Comparison of ENCODE assay signal across 14 mouse cellular contexts in genomic region chr11:64022403-64023047, GRCm38 (mm10). TPM values are rescaled to one million over a fixed set of nuclear protein-coding genes. Genes with fewer than 3 reads are reported as not detected.
DNase-seq lines count a peak whose midpoint lies in the region; ATAC-seq lines count a peak whose summit lies in the region.
"Had no signal": no experiment of that assay in that cellular context is flagged by ENCODE, and none has a peak within 500 bp of the region (broad histone marks: within the 10 kb centered on the region; RNA-seq: fewer than 3 reads in every experiment).

No protein-coding gene starts in this region.

- H3K27me3 ChIP-seq in midbrain, embryonic 10.5 days (ENCODE audit: low read depth, poor library complexity, severe bottlenecking), result no peaks in the 10 kb centered on the region
- no peaks in the 10 kb centered on the region for H3K27me3 ChIP-seq in midbrain, embryonic 11.5 days (ENCODE audit: control insufficient read depth, insufficient read depth, low read length)
- H3K27me3 ChIP-seq in hindbrain, embryonic 10.5 days (ENCODE audit: insufficient read depth, poor library complexity, severe bottlenecking), result no peaks in the 10 kb centered on the region; the same call in 1 of the 2 replicates
- no peaks in the 10 kb centered on the region; the same call in 1 of the 2 replicates for H3K27me3 ChIP-seq in midbrain, embryonic 13.5 days
- H3K27me3 ChIP-seq: limb, embryonic 15.5 days; Patski had no signal

- H3K9me3 ChIP-seq in midbrain, embryonic 10.5 days (replicated peaks), result no peaks in the 10 kb centered on the region
- no peaks in the 10 kb centered on the region for H3K9me3 ChIP-seq in midbrain, embryonic 11.5 days (ENCODE audit: control insufficient read depth, low read length)
- H3K9me3 ChIP-seq in hindbrain, embryonic 10.5 days, result no peaks in the 10 kb centered on the region
- H3K9me3 ChIP-seq in midbrain, embryonic 13.5 days, result no peaks in the 10 kb centered on the region
- H3K9me3 ChIP-seq: limb, embryonic 15.5 days had no signal

- peak overlapping the region; percentile 61; the same call in 1 of the 2 replicates for H3K27ac ChIP-seq in midbrain, embryonic 10.5 days (replicated peaks)
- H3K27ac ChIP-seq in midbrain, embryonic 11.5 days (ENCODE audit: low read depth, low read length), result no peak overlapping the region
- 0 out of 2 replicates have a peak overlapping the region, but pooled peaks have one; percentile 54 for H3K27ac ChIP-seq in hindbrain, embryonic 10.5 days
- H3K27ac ChIP-seq in midbrain, embryonic 13.5 days, result 0 out of 2 replicates have a peak overlapping the region, but pooled peaks have one; percentile 20
- H3K27ac ChIP-seq: layer of hippocampus, adult 2 months; limb, embryonic 15.5 days had no signal

- H3K4me3 ChIP-seq in midbrain, embryonic 10.5 days, result no peak overlapping the region
- no peak overlapping the region for H3K4me3 ChIP-seq in midbrain, embryonic 11.5 days (ENCODE audit: low read depth, low read length)
- H3K4me3 ChIP-seq in hindbrain, embryonic 10.5 days, result no peak overlapping the region
- H3K4me3 ChIP-seq in midbrain, embryonic 13.5 days (replicated peaks), result no peak overlapping the region
- H3K4me3 ChIP-seq: layer of hippocampus, adult 2 months; limb, embryonic 15.5 days had no signal

- ATAC-seq in midbrain, embryonic 11.5 days (ENCODE audit: low FRiP score), result no peak
- ATAC-seq in midbrain, embryonic 13.5 days, result peak; percentile 71
- ATAC-seq: Patski had no signal

- H3K9ac ChIP-seq in midbrain, embryonic 11.5 days (ENCODE audit: low read length), result no peak overlapping the region; the same call in 1 of the 2 replicates
- no peak overlapping the region for H3K9ac ChIP-seq in midbrain, embryonic 13.5 days (replicated peaks)
- H3K9ac ChIP-seq: limb, embryonic 15.5 days; lung, embryonic 14.5 days had no signal

- no peak overlapping the region for H3K4me2 ChIP-seq in midbrain, embryonic 11.5 days
- H3K4me2 ChIP-seq in midbrain, embryonic 13.5 days (replicated peaks), result peak overlapping the region; percentile 17; the same call in 1 of the 2 replicates
- H3K4me2 ChIP-seq: limb, embryonic 15.5 days; lung, embryonic 14.5 days had no signal

- no peaks in the 10 kb centered on the region for H3K36me3 ChIP-seq in midbrain, embryonic 10.5 days
- no peaks in the 10 kb centered on the region for H3K36me3 ChIP-seq in midbrain, embryonic 11.5 days (ENCODE audit: control insufficient read depth, insufficient read depth, low read length)
- H3K36me3 ChIP-seq in hindbrain, embryonic 10.5 days, result no peaks in the 10 kb centered on the region
- H3K36me3 ChIP-seq in midbrain, embryonic 13.5 days, result no peaks in the 10 kb centered on the region
- H3K36me3 ChIP-seq: limb, embryonic 15.5 days had no signal

- no peak for DNase-seq in midbrain, embryonic 10.5 days (ENCODE audit: low spot score)
- no peak for DNase-seq in midbrain, embryonic 11.5 days (ENCODE audit: low spot score, missing footprints)
- DNase-seq in hindbrain, embryonic 10.5 days (ENCODE audit: low spot score), result no peak
- no peak for DNase-seq in lung, postnatal 36 days
- DNase-seq in cerebellum, adult 9-10 months, result no peak
- DNase-seq in urinary bladder, postnatal 4 days (ENCODE audit: low spot score in 2 of 2), result no peak
- DNase-seq: cerebellum, adult 2 months; gastrocnemius, postnatal 10 days; heart, postnatal 36 days had no signal

- H3K4me1 ChIP-seq in midbrain, embryonic 10.5 days, result peaks cover 38% of the 10 kb centered on the region
- peaks cover 19% of the 10 kb centered on the region for H3K4me1 ChIP-seq in midbrain, embryonic 11.5 days (ENCODE audit: control insufficient read depth, insufficient read depth, low read length)
- peaks cover 46% of the 10 kb centered on the region for H3K4me1 ChIP-seq in hindbrain, embryonic 10.5 days (replicated peaks)
- H3K4me1 ChIP-seq in midbrain, embryonic 13.5 days (replicated peaks), result peaks cover 48% of the 10 kb centered on the region

- WGBS in midbrain, embryonic 10.5 days, result 59% methylated on average over 9 of the region's 9 CpGs
- WGBS in midbrain, embryonic 11.5 days, result 46% methylated on average over 9 of the region's 9 CpGs
- WGBS in hindbrain, embryonic 10.5 days, result 64% methylated on average over 9 of the region's 9 CpGs
- 25% methylated on average over 9 of the region's 9 CpGs for WGBS in midbrain, embryonic 13.5 days

RNA-seq across cellular contexts. Expression of gene Cox10, which starts 56.7 kb away (rescaled TPM):
- 29.6 and 35.6 TPM in 2 replicates for polyA plus RNA-seq in midbrain, embryonic 10.5 days (2016; fragmentation: Nextera tagmentation; extraction: Ambion mirVana)
- 28.0 and 29.8 TPM in 2 replicates for polyA plus RNA-seq in midbrain, embryonic 11.5 days (2014; fragmentation: Nextera tagmentation; extraction: Ambion mirVana)
- polyA plus RNA-seq in hindbrain, embryonic 10.5 days (2016; fragmentation: Nextera tagmentation; extraction: Ambion mirVana), result 27.7 and 28.8 TPM in 2 replicates
- polyA plus RNA-seq in midbrain, embryonic 13.5 days (2015; fragmentation: Nextera tagmentation; extraction: Ambion mirVana), result 22.3 and 25.5 TPM in 2 replicates
